Mouse (Mus musculus): ENCODE results near the gene Il11. TPM values are rescaled to one million over a fixed set of nuclear protein-coding genes. Genes with fewer than 3 reads are reported as not detected.

Gene Il11
- polyA plus RNA-seq, 1 experiment from 2014 or later = 0.48 TPM

DNA sequence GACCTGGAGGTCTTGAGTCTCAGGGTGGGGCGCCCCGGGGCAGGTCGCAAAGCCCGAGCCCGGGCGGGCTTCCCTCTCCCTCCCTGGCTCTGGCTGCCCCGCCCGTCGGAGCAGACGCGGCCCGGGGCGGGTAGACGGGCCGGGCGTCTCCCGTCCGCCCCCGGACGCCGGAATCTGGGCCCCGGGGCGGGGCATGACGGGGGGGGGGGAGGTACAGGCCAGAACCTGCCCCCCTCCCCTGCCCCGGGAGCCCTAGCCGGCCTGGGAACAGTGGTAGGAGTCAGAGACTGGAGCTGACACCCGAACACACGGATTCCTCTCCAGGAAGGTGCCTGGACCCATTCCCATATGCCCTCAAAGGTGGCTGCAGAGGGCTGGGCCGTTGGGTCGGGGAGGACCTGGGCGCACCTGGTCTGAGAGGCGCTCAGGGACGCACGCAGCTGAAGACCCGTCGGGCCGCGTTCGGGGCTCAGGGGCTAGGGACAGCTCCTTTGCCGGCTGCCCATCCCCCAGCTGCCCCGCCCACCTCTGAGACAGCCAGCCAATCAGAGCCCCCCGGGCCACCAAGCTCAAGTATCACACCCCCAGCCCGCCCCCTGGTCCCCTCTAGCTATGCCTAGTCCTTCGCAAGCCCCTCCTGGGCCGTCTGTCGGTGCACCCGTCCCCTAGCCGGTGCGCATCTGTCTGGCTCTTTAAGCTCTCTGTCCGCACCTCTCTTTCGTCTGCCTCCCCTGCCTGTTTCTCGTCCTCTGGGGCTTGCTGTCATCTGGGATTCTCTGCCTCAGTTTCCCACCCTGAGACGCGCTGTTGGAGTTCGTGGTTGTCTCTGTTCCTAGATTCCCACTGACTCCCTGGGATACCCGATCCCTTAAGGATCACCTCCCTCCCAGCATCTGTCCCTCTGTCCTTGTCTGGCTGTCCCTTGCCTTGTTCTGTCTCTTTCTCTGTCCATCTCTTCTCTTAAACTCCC is 5.5 kb downstream of the Il11 start:
- peak overlapping the region; percentile 28; the same call in 1 of the 2 replicates for H3K9ac ChIP-seq (replicated peaks; ENCODE audit: low read depth, low read length)
- under 1% methylated on average over 41 of the region's 56 CpGs for WGBS
- H3K4me2 ChIP-seq (ENCODE audit: low read depth, low read length) = peak overlapping the region; percentile 41
- no peaks in the 10 kb centered on the region for H3K36me3 ChIP-seq (ENCODE audit: control insufficient read depth, insufficient read depth, low read length)
- peaks cover 36% of the 10 kb centered on the region for H3K27me3 ChIP-seq (ENCODE audit: control insufficient read depth, insufficient read depth, low read length)
- peak; percentile 77 for ATAC-seq (ENCODE audit: low read depth)
- H3K27ac ChIP-seq (ENCODE audit: low read depth, low read length) = no peak overlapping the region
- H3K4me1 ChIP-seq (ENCODE audit: control insufficient read depth, insufficient read depth, low read length) = peaks cover 7% of the 10 kb centered on the region; the same call in 1 of the 2 replicates
- no peaks in the 10 kb centered on the region for H3K9me3 ChIP-seq (ENCODE audit: control insufficient read depth, low read length)
- peak overlapping the region; percentile 26; the same call in 1 of the 2 replicates for H3K4me3 ChIP-seq (ENCODE audit: low read depth, low read length)

DNA sequence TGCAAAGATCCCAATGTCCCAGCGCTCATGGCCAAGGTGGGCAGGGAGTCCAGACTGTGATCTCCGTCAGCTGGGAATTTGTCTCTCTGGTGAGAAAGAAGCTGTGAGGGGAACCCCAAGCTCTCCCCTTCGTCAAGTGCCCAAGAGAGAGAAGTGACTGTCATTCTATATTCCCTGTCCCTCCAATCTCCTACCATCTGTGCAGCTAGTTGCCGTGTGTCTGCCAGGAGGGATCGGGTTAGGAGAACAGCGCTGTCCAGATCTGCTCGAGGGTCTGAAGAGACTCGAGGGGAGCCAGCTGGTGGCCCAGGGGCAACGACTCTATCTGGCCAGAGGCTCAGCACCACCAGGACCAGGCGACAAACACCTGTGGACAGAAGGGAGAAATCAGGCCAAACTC is 6.5 kb downstream of the Il11 start:
- Histone ChIP-seq H3K9ac (replicated peaks; ENCODE audit: low read depth, low read length) (no peak overlapping the region), H3K27ac (ENCODE audit: low read depth, low read length) (no peak overlapping the region; the same call in 1 of the 2 replicates), H3K4me2 (ENCODE audit: low read depth, low read length) (no peak overlapping the region), H3K36me3 (ENCODE audit: control insufficient read depth, insufficient read depth, low read length) (no peaks in the 10 kb centered on the region), H3K4me3 (ENCODE audit: low read depth, low read length) (no peak overlapping the region), H3K27me3 (ENCODE audit: control insufficient read depth, insufficient read depth, low read length) (peaks cover 36% of the 10 kb centered on the region), H3K4me1 (ENCODE audit: control insufficient read depth, insufficient read depth, low read length) (peaks cover 7% of the 10 kb centered on the region; the same call in 1 of the 2 replicates), H3K9me3 (ENCODE audit: control insufficient read depth, low read length) (no peaks in the 10 kb centered on the region)
- 54% methylated on average over 10 of the region's 10 CpGs for WGBS
- no peak for ATAC-seq (ENCODE audit: low read depth)

DNA sequence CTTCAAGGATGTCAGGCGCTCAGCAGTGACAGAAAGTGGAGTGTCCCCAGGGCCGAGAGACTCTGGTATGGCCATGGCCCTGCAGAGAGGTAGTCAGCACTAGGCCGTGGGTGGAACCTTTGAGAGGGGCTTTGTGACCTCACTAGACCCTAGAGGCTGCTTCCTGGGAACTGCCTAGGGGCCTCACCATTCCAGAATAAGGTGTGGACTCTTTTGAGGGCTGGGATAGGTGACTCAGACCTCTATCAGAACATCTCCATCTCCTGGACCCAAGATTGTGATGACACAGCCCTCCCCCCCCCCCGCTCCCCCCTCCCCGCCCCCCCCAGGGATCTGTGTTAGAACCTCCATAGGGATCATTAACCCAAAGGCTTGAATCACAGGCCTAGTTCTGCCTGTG is 11.5 kb downstream of the Il11 start, which contains the start of gene Fam71e2:
Fam71e2 (minus strand) TSS at position 101 of the 400 bp plus-strand sequence.
- Histone ChIP-seq H3K4me1 (ENCODE audit: control insufficient read depth, insufficient read depth, low read length) (no peaks in the 10 kb centered on the region), H3K36me3 (ENCODE audit: control insufficient read depth, insufficient read depth, low read length) (no peaks in the 10 kb centered on the region), H3K4me2 (ENCODE audit: low read depth, low read length) (no peak within 1 kb of the TSS), H3K9me3 (ENCODE audit: control insufficient read depth, low read length) (no peaks in the 10 kb centered on the region), H3K4me3 (ENCODE audit: low read depth, low read length) (no peak within 1 kb of the TSS), H3K27ac (ENCODE audit: low read depth, low read length) (no peak within 1 kb of the TSS), H3K27me3 (ENCODE audit: control insufficient read depth, insufficient read depth, low read length) (peaks cover 7% of the 10 kb centered on the region), H3K9ac (replicated peaks; ENCODE audit: low read depth, low read length) (no peak within 1 kb of the TSS)
- 81% methylated on average over 3 of the region's 5 CpGs for WGBS
- no peak for ATAC-seq (ENCODE audit: low read depth)

DNA sequence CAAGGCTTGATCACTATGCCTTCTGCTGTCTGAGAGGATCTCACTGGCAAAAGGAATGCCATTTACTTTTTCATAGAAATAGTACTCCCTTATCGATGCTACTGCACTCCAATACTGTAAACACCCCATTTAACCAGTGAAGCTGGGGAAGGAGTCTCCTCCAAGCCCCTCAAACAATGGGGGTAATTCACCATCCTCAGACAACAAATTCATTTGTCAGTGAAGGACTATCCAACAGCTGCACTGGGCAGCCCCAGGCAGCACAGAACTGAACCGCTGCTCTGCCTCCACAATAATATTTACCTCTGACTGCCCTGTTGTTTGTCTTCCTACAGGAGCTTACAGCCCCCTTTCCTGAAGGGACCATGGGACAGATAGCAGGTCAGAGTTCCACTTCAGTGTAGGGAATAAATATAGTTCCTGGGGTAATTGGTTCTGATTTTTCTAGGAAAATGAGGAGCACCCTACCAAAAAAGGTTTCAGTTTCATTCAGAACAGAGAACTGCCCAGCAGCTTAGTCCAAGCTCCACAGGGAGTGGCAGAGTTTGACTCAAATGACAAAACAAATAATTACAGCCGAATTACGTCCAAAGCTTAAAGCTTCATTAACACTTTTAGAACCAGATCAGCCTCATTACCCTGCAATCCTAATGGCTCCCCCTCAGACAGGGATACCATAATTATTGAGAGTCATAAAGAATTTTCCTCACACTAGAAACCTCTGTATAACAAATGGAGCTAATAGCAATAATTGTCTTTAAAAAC is 17.5 kb downstream of the Il11 start:
- WGBS = 13% methylated on average over 4 of the region's 4 CpGs

DNA sequence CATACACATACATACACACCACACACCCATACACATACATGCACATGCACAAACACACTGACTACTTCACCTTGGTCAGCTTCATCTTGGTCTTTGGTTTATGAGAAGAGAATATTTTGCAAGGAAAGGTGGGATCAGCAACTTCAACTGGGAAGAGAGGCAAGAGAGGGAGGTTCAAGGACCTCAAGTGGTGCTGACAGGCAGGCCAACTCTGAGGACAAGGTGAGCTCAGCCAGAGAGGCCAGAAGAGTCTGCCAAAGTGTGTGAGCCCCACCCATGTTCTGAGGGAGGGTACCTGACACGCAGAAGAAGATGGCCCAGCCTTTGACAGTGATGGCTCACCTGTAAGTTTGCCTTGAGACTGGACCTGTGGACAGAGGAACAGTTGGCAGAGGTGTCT is 23.0 kb downstream of the Il11 start:
- H3K36me3 ChIP-seq (ENCODE audit: control insufficient read depth, insufficient read depth, low read length) = no peaks in the 10 kb centered on the region
- no peak for ATAC-seq (ENCODE audit: low read depth)
- no peak overlapping the region for H3K4me3 ChIP-seq (ENCODE audit: low read depth, low read length)
- H3K27me3 ChIP-seq (ENCODE audit: control insufficient read depth, insufficient read depth, low read length) = no peaks in the 10 kb centered on the region
- no peaks in the 10 kb centered on the region for H3K4me1 ChIP-seq (ENCODE audit: control insufficient read depth, insufficient read depth, low read length)
- 67% methylated on average over 1 of the region's 1 CpGs for WGBS
- H3K9me3 ChIP-seq (ENCODE audit: control insufficient read depth, low read length) = no peaks in the 10 kb centered on the region
- H3K9ac ChIP-seq (replicated peaks; ENCODE audit: low read depth, low read length) = no peak overlapping the region
- no peak overlapping the region for H3K4me2 ChIP-seq (ENCODE audit: low read depth, low read length)
- H3K27ac ChIP-seq (ENCODE audit: low read depth, low read length) = no peak overlapping the region

More for the DNA sequence above, 17.5 kb downstream of the Il11 start:
- no peaks in the 10 kb centered on the region for H3K27me3 ChIP-seq (ENCODE audit: control insufficient read depth, insufficient read depth, low read length)
- no peak overlapping the region for H3K4me2 ChIP-seq (ENCODE audit: low read depth, low read length)
- no peaks in the 10 kb centered on the region for H3K36me3 ChIP-seq (ENCODE audit: control insufficient read depth, insufficient read depth, low read length)
- no peak for ATAC-seq (ENCODE audit: low read depth)
- no peak overlapping the region for H3K4me3 ChIP-seq (ENCODE audit: low read depth, low read length)
- H3K9me3 ChIP-seq (ENCODE audit: control insufficient read depth, low read length) = no peaks in the 10 kb centered on the region
- H3K27ac ChIP-seq (ENCODE audit: low read depth, low read length) = no peak overlapping the region
- no peaks in the 10 kb centered on the region for H3K4me1 ChIP-seq (ENCODE audit: control insufficient read depth, insufficient read depth, low read length)
- H3K9ac ChIP-seq (replicated peaks; ENCODE audit: low read depth, low read length) = no peak overlapping the region

DNA sequence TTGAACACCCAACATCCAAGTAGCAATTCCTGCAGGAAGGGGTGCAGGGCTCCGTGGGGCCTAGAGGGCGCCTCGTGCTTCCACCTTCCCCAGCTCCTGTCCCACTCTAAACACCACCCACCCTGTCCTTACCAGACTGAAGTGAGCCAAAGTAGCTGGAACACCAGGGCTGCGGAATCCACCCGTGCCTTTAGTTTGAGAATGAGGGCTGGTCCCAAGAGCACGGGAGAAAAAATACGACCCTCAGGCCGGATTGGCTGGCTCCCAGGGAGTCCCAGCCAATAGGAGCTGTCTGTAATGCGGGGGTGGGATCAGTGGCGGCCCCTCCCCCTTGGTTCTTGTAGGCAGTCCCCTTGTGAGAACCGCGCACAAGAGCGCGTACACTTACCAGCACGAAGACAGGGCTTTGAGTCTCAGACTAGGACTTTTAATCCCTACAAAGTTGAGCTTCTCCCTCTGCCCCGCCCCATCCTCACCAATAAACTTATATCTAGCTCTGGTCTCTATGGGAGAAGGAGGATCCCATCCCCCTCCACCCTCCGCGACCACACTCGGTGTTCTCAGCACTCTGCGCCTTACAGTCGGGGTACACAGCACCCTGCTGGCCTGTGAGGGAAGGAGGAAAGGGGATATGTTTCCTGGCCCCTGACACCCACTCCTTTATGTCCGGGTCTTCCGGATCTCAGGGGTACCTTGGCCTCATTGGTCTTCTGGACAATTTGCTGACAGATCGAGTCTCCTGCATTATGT is 29.7 kb downstream of the Il11 start, which contains the start of gene Cox6b2:
Cox6b2 (minus strand) TSS at position 274 of the 750 bp plus-strand sequence.
- H3K4me2 ChIP-seq (ENCODE audit: low read depth, low read length) = peak within 1 kb of the TSS; percentile 38
- H3K27me3 ChIP-seq (ENCODE audit: control insufficient read depth, insufficient read depth, low read length) = no peaks in the 10 kb centered on the region
- H3K36me3 ChIP-seq (ENCODE audit: control insufficient read depth, insufficient read depth, low read length) = no peaks in the 10 kb centered on the region
- no peaks in the 10 kb centered on the region for H3K9me3 ChIP-seq (ENCODE audit: control insufficient read depth, low read length)
- ATAC-seq (ENCODE audit: low read depth) = peak; percentile 95
- no peak within 1 kb of the TSS for H3K27ac ChIP-seq (ENCODE audit: low read depth, low read length)
- 0 out of 2 replicates have a peak, but pooled peaks cover 3% of the 10 kb centered on the region for H3K4me1 ChIP-seq (ENCODE audit: control insufficient read depth, insufficient read depth, low read length)
- WGBS = 3% methylated on average over 24 of the region's 24 CpGs
- peak within 1 kb of the TSS; percentile 18 for H3K4me3 ChIP-seq (ENCODE audit: low read depth, low read length)
- H3K9ac ChIP-seq (replicated peaks; ENCODE audit: low read depth, low read length) = peak within 1 kb of the TSS; percentile 7; the same call in 1 of the 2 replicates

DNA sequence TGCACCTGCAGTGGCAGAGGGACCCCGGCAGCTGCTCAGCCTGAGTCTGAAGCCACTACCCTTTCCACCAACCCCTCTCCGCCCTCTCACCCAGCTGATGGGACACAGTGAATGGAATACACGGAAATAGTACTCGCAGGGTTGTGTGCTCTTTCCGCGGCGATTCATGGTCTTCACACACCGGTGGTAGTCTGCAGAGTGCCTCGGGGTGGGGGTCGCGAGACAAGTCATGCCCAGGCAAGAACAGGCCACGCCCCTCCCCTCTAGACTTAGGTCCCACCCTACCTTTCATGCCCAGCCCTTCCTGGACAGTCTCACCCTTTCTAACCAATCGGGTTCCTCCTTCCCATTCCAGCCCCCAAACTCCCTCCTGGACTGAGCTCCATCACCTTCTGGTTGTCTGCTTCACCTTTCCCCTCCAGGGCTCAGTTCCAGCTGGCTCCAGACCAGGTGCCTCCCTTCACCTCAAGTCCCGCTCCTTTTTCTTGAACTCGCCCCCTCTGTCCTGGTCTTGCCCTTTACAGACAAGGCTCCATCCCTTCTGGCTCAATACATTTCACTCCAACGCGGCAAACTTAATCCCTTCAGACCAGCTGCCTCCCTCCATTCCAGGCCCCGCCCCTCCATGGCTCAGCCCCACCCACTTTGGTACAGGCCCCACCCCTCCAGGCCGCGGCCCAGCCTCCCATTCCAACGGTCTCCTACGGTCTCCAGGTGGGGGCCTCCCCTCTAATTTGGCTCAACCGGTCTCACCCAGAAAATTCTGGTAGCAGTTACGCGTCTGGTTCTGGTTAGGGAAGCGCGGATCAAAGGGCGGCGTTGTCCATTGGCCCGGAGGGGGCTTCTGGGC is 30.5 kb downstream of the Il11 start:
- peak overlapping the region; percentile 18 for H3K4me3 ChIP-seq (ENCODE audit: low read depth, low read length)
- H3K9ac ChIP-seq (replicated peaks; ENCODE audit: low read depth, low read length) = no peak overlapping the region; the same call in 1 of the 2 replicates
- no peaks in the 10 kb centered on the region for H3K9me3 ChIP-seq (ENCODE audit: control insufficient read depth, low read length)
- H3K27me3 ChIP-seq (ENCODE audit: control insufficient read depth, insufficient read depth, low read length) = no peaks in the 10 kb centered on the region
- H3K27ac ChIP-seq (ENCODE audit: low read depth, low read length) = no peak overlapping the region
- 3% methylated on average over 30 of the region's 30 CpGs for WGBS
- ATAC-seq (ENCODE audit: low read depth) = peak; percentile 74
- peak overlapping the region; percentile 38 for H3K4me2 ChIP-seq (ENCODE audit: low read depth, low read length)
- 0 out of 2 replicates have a peak, but pooled peaks cover 3% of the 10 kb centered on the region for H3K4me1 ChIP-seq (ENCODE audit: control insufficient read depth, insufficient read depth, low read length)
- no peaks in the 10 kb centered on the region for H3K36me3 ChIP-seq (ENCODE audit: control insufficient read depth, insufficient read depth, low read length)

DNA sequence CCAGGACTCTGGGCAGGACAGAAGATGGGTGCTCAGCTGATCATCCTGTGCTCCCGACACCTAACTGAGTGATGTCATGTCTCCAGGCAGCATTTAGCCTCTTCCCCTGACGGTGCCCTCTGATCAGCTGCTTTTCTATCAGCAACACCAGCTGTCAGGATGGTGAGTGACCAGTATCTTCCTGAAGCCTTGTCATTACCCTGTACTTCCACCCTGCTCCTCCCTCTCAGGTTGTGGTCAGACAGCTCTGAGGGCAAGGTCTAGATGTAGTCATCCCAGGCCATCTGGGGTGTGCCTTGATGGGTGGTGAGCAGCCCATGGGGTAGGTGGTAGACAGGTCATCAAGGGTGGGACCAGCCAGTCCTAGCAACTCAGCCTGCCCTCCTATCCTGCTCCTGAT is 33.5 kb downstream of the Il11 start:
- 87% methylated on average over 2 of the region's 2 CpGs for WGBS
- Histone ChIP-seq H3K36me3 (ENCODE audit: control insufficient read depth, insufficient read depth, low read length) (peaks cover 7% of the 10 kb centered on the region), H3K4me3 (ENCODE audit: low read depth, low read length) (no peak overlapping the region), H3K4me1 (ENCODE audit: control insufficient read depth, insufficient read depth, low read length) (0 out of 2 replicates have a peak, but pooled peaks cover 3% of the 10 kb centered on the region), H3K9ac (replicated peaks; ENCODE audit: low read depth, low read length) (no peak overlapping the region), H3K27ac (ENCODE audit: low read depth, low read length) (no peak overlapping the region), H3K27me3 (ENCODE audit: control insufficient read depth, insufficient read depth, low read length) (no peaks in the 10 kb centered on the region), H3K4me2 (ENCODE audit: low read depth, low read length) (no peak overlapping the region), H3K9me3 (ENCODE audit: control insufficient read depth, low read length) (no peaks in the 10 kb centered on the region)
- no peak for ATAC-seq (ENCODE audit: low read depth)
